Mouse (Mus musculus): ENCODE measurements around the gene Pdcd6. TPM values are rescaled to one million over a fixed set of nuclear protein-coding genes. Genes with fewer than 3 reads are reported as not detected.
A peak's percentile ranks its signal among the peaks of the same experiment; 100 is the strongest.

The Pdcd6 gene
- polyA plus RNA-seq, 1 experiment from 2014 or later = 174 TPM

DNA sequence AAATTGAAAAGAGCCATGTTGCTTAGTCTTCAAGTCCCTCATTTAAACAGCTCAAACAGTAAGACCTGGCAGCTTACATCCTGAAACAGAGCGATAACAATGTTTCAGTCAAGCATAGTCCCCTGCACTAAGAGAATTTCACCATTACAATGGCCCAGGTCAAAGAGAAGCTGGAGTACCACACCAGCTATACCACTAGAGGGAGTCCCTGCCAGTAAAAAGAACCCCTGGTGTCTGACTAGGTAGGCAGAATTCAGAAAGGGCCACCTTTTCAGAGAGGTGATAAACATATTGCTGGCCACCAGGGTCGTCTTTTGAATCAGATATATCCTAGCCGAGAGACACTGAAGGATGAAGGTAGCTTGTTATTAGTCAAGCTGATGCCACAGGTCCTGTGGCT, 23.7 kb upstream of the Pdcd6 start:
- Histone ChIP-seq H3K4me2 (replicated peaks; ENCODE audit: low read depth, low read length) (no peak overlapping the region), H3K4me1 (ENCODE audit: control insufficient read depth, insufficient read depth, low read length) (no peaks in the 10 kb centered on the region), H3K9ac (replicated peaks; ENCODE audit: low read depth, low read length) (no peak overlapping the region), H3K36me3 (ENCODE audit: control insufficient read depth, insufficient read depth, low read length) (peaks cover 59% of the 10 kb centered on the region), H3K9me3 (ENCODE audit: control insufficient read depth, low read depth, low read length) (no peaks in the 10 kb centered on the region), H3K4me3 (ENCODE audit: low read depth, low read length) (no peak overlapping the region), H3K27me3 (ENCODE audit: control insufficient read depth, insufficient read depth, low read length) (no peaks in the 10 kb centered on the region), H3K27ac (ENCODE audit: low read length) (no peak overlapping the region)
- 47% methylated on average over 3 of the region's 3 CpGs for WGBS
- ATAC-seq (ENCODE audit: insufficient number of reproducible peaks, insufficient read depth, low FRiP score, low read depth) = peak; percentile 49; the same call in 1 of the 2 replicates

DNA sequence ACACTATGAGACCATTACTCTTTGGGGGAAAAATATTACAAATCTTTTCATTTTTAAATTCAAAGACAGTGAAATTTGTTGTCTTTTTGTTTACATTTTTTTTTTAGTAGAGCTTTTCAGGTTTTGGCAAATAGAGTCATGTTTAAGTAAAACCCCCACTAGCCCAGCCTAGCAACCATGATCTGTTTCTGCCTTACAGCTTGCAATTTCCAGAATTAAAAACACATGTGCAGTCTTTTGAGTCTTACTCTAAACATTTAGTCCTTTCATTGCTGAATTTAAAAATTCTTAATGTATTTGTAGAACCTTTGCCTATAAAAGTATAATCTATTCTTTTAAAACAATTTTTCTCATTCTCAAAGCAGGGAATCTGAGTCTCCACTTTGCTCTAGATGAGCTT, 11.9 kb upstream of the Pdcd6 start:
- Histone ChIP-seq H3K4me3 (ENCODE audit: low read depth, low read length) (no peak overlapping the region), H3K4me1 (ENCODE audit: control insufficient read depth, insufficient read depth, low read length) (no peaks in the 10 kb centered on the region), H3K27me3 (ENCODE audit: control insufficient read depth, insufficient read depth, low read length) (no peaks in the 10 kb centered on the region), H3K9ac (replicated peaks; ENCODE audit: low read depth, low read length) (no peak overlapping the region), H3K9me3 (ENCODE audit: control insufficient read depth, low read depth, low read length) (no peaks in the 10 kb centered on the region), H3K4me2 (replicated peaks; ENCODE audit: low read depth, low read length) (no peak overlapping the region), H3K27ac (ENCODE audit: low read length) (no peak overlapping the region), H3K36me3 (ENCODE audit: control insufficient read depth, insufficient read depth, low read length) (peaks cover 58% of the 10 kb centered on the region)
- ATAC-seq (ENCODE audit: insufficient number of reproducible peaks, insufficient read depth, low FRiP score, low read depth) = no peak

DNA sequence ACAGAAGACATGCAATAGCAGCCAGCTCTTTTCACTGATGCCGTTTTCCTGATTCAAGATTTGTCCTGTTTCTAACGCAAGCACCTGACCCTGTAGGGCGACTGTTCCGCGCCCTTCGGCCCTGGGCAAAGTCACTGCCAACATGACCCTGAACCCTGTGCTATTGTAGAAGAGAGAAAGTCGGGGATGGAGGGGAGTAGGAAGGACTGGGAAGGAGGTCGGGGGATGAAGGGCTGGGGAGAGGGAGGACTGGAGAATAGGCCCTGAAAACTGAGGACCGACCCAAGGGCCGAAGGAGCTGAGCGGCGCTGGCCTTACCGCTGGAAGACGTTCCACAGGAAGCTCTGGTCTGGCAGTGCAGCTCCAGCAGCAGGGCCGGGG, 601 bp downstream of the Pdcd6 start:
- 0 out of 2 replicates have a peak, but pooled peaks cover 5% of the 10 kb centered on the region for H3K4me1 ChIP-seq (ENCODE audit: control insufficient read depth, insufficient read depth, low read length)
- no peaks in the 10 kb centered on the region for H3K27me3 ChIP-seq (ENCODE audit: control insufficient read depth, insufficient read depth, low read length)
- peak overlapping the region; percentile 65 for H3K4me3 ChIP-seq (ENCODE audit: low read depth, low read length)
- H3K4me2 ChIP-seq (replicated peaks; ENCODE audit: low read depth, low read length) = peak overlapping the region; percentile 54
- peak overlapping the region; percentile 4; the same call in 1 of the 2 replicates for H3K27ac ChIP-seq (ENCODE audit: low read length)
- peaks cover 16% of the 10 kb centered on the region for H3K36me3 ChIP-seq (ENCODE audit: control insufficient read depth, insufficient read depth, low read length)
- H3K9ac ChIP-seq (replicated peaks; ENCODE audit: low read depth, low read length) = peak overlapping the region; percentile 59
- ATAC-seq (ENCODE audit: insufficient number of reproducible peaks, insufficient read depth, low FRiP score, low read depth) = no peak; the same call in 1 of the 2 replicates
- H3K9me3 ChIP-seq (ENCODE audit: control insufficient read depth, low read depth, low read length) = no peaks in the 10 kb centered on the region
- WGBS = 3% methylated on average over 15 of the region's 15 CpGs

DNA sequence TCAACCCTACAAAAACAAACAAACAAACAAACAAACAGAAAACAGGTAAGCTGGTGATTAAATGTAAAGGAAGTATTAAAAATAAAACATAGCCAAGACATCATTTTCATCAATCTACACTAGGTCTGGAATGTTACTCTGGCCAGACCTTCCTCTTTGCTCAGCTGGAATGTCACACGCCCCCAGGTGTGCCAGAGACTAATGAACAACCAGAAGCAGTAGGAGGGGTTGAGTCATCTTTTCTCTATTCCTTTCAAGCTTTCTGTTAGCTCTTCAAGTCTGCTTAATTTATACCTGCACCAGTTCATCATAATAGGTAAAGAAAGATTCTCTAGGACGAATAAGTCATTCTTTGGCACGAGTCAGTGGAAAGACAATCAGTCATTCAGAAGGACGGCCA, 994 bp downstream of the Pdcd6 start:
- Histone ChIP-seq H3K9ac (replicated peaks; ENCODE audit: low read depth, low read length) (peak overlapping the region; percentile 59; the same call in 1 of the 2 replicates), H3K27me3 (ENCODE audit: control insufficient read depth, insufficient read depth, low read length) (no peaks in the 10 kb centered on the region), H3K4me2 (replicated peaks; ENCODE audit: low read depth, low read length) (peak overlapping the region; percentile 54), H3K4me1 (ENCODE audit: control insufficient read depth, insufficient read depth, low read length) (0 out of 2 replicates have a peak, but pooled peaks cover 5% of the 10 kb centered on the region), H3K4me3 (ENCODE audit: low read depth, low read length) (peak overlapping the region; percentile 65), H3K27ac (ENCODE audit: low read length) (0 out of 2 replicates have a peak overlapping the region, but pooled peaks have one; percentile 4), H3K36me3 (ENCODE audit: control insufficient read depth, insufficient read depth, low read length) (peaks cover 12% of the 10 kb centered on the region), H3K9me3 (ENCODE audit: control insufficient read depth, low read depth, low read length) (no peaks in the 10 kb centered on the region)
- no peak for ATAC-seq (ENCODE audit: insufficient number of reproducible peaks, insufficient read depth, low FRiP score, low read depth)
- WGBS = 18% methylated on average over 4 of the region's 4 CpGs

DNA sequence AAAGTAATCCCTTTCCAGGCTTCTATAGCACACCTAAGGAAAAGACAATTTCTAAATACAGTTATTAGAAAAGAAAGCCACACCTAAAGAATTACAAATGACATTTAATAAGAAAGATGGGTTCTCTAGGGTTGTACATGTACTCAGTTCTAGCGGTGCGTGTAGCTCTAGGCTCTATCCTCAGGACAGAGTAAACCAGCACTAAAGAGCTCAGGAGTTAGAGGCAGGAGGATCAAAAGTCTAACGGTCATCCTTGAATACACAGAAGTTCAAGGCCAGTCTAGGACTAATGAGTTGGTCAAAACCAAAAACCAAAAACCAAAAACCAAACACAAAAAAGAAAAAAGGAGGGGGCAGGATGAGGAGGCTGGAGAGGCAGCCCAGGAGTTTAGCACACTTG, 2.8 kb downstream of the Pdcd6 start:
- WGBS = 94% methylated on average over 3 of the region's 3 CpGs
- Histone ChIP-seq H3K4me3 (ENCODE audit: low read depth, low read length) (no peak overlapping the region), H3K9me3 (ENCODE audit: control insufficient read depth, low read depth, low read length) (no peaks in the 10 kb centered on the region), H3K27ac (ENCODE audit: low read length) (no peak overlapping the region), H3K4me2 (replicated peaks; ENCODE audit: low read depth, low read length) (no peak overlapping the region), H3K4me1 (ENCODE audit: control insufficient read depth, insufficient read depth, low read length) (0 out of 2 replicates have a peak, but pooled peaks cover 5% of the 10 kb centered on the region), H3K27me3 (ENCODE audit: control insufficient read depth, insufficient read depth, low read length) (no peaks in the 10 kb centered on the region), H3K36me3 (ENCODE audit: control insufficient read depth, insufficient read depth, low read length) (peaks cover 12% of the 10 kb centered on the region), H3K9ac (replicated peaks; ENCODE audit: low read depth, low read length) (no peak overlapping the region)
- no peak for ATAC-seq (ENCODE audit: insufficient number of reproducible peaks, insufficient read depth, low FRiP score, low read depth)

DNA sequence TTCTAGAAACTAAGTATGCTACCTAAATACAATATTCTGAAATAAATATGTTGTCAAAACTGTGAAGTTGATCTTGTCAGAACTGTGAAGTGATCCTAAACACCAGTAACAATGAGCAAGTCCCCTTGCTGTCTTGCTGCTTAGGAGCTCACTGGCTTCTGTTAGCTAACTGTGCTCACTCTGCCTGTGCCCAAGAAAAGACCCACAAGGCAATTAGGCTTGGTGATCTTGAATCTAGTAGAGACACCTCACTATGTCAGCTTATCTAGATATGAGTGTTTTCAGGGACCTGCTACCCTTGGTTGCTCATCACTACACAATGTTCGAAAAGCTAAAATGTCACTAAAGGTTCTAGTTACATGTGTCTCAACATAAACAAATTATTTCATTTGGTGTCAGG, 11.6 kb downstream of the Pdcd6 start:
- 88% methylated on average over 1 of the region's 1 CpGs for WGBS
- H3K4me2 ChIP-seq (replicated peaks; ENCODE audit: low read depth, low read length) = no peak overlapping the region
- H3K4me3 ChIP-seq (ENCODE audit: low read depth, low read length) = no peak overlapping the region
- no peak for ATAC-seq (ENCODE audit: insufficient number of reproducible peaks, insufficient read depth, low FRiP score, low read depth)
- H3K4me1 ChIP-seq (ENCODE audit: control insufficient read depth, insufficient read depth, low read length) = no peaks in the 10 kb centered on the region
- no peaks in the 10 kb centered on the region for H3K9me3 ChIP-seq (ENCODE audit: control insufficient read depth, low read depth, low read length)
- H3K36me3 ChIP-seq (ENCODE audit: control insufficient read depth, insufficient read depth, low read length) = peaks cover 57% of the 10 kb centered on the region
- H3K9ac ChIP-seq (replicated peaks; ENCODE audit: low read depth, low read length) = no peak overlapping the region
- no peak overlapping the region for H3K27ac ChIP-seq (ENCODE audit: low read length)
- H3K27me3 ChIP-seq (ENCODE audit: control insufficient read depth, insufficient read depth, low read length) = no peaks in the 10 kb centered on the region

DNA sequence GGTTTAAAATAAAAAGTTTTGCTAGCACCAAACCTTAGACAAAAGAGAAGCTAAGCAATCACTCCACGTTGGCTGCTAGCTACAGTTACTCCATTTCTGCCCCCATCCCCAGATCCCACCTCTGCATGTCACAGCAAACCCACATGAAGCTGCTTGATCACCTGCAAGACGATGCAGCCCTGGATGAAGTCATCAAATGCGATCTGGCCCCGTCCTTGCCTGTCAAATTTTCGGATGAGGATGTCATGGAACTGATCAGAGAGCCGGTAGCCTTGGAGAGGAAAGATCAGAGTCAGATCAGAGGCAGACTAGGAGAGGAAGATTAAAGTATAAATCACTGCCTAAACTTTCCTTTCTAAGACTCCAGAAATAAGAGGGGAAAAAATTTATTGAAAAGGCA, 12.0 kb downstream of the Pdcd6 start:
- Histone ChIP-seq H3K9me3 (ENCODE audit: control insufficient read depth, low read depth, low read length) (no peaks in the 10 kb centered on the region), H3K27ac (ENCODE audit: low read length) (no peak overlapping the region), H3K4me1 (ENCODE audit: control insufficient read depth, insufficient read depth, low read length) (no peaks in the 10 kb centered on the region), H3K4me3 (ENCODE audit: low read depth, low read length) (no peak overlapping the region), H3K27me3 (ENCODE audit: control insufficient read depth, insufficient read depth, low read length) (no peaks in the 10 kb centered on the region), H3K9ac (replicated peaks; ENCODE audit: low read depth, low read length) (no peak overlapping the region), H3K36me3 (ENCODE audit: control insufficient read depth, insufficient read depth, low read length) (peaks cover 55% of the 10 kb centered on the region), H3K4me2 (replicated peaks; ENCODE audit: low read depth, low read length) (no peak overlapping the region)
- no peak for ATAC-seq (ENCODE audit: insufficient number of reproducible peaks, insufficient read depth, low FRiP score, low read depth)
- WGBS = 89% methylated on average over 6 of the region's 6 CpGs

DNA sequence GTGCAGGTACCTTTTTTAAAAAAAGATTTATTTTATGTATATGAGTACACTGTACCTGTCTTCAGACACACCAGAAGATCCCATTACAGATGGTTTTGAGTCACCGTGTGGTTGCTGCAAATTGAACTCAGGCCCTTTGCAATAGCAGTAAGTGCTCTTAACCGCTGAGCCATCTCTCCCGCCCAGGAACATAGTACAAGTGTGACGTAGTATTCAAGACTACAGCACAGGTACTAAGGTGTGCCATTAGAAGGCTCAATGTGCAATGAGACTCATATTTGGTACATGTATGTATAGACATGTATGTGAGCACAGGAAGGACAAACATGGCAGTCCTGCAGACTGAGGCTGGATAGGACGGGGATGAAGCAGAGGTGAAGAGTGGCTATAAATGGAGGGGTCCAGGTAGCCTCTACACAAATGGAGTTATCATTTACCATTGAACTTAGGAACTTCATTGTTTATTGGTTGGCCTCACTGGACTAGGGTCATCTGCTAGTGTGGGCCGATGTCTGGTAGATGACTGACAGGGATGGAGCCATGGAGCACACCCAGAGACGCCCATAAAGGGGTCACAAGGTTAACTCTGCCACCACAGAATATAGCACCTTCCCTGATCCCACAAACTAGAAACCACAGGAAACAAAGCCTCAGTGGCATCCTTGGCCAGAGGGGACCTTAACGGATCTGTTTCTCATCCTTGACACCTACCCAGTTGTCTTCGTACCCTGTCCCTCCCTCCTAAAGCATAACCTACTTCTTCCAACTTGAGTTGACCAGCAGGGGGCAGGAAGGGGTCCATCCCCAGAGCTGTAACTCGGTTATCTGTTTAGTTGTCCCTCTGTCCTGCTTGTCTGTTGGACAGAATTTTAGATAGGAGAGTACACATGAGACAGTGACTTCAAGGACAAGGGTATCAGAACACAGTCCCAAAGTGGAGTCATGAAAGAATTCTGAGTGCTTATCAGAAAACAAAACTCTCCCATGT, 15.0 kb downstream of the Pdcd6 start:
- Histone ChIP-seq H3K4me1 (ENCODE audit: control insufficient read depth, insufficient read depth, low read length) (no peaks in the 10 kb centered on the region), H3K27ac (ENCODE audit: low read length) (no peak overlapping the region), H3K4me2 (replicated peaks; ENCODE audit: low read depth, low read length) (no peak overlapping the region), H3K9ac (replicated peaks; ENCODE audit: low read depth, low read length) (no peak overlapping the region), H3K27me3 (ENCODE audit: control insufficient read depth, insufficient read depth, low read length) (no peaks in the 10 kb centered on the region), H3K36me3 (ENCODE audit: control insufficient read depth, insufficient read depth, low read length) (peaks cover 38% of the 10 kb centered on the region), H3K4me3 (ENCODE audit: low read depth, low read length) (no peak overlapping the region), H3K9me3 (ENCODE audit: control insufficient read depth, low read depth, low read length) (no peaks in the 10 kb centered on the region)
- WGBS = 87% methylated on average over 10 of the region's 10 CpGs
- no peak for ATAC-seq (ENCODE audit: insufficient number of reproducible peaks, insufficient read depth, low FRiP score, low read depth)
